Mouse (Mus musculus) forebrain, embryonic 14.5 days (tissue): ENCODE measurements around the gene D430019H16Rik. TPM values are rescaled to one million over a fixed set of nuclear protein-coding genes. Genes with fewer than 3 reads are reported as not detected.

ENCODE experiments used
- ATAC-seq: fragments of 200-750 bp; cut with Nextera tagmentation; 2 replicates; pipeline ENCODE4 v1.8.0; 2017; ENCODE audit warnings: mild to moderate bottlenecking, moderate library complexity
- DNase-seq: peaks from one replicate; pipeline ENCODE4 v3.0.0-alpha.2; 2015; ENCODE audit warnings: low spot score
- H3K27ac ChIP-seq: fragments of 300-500 bp; sonication (generic); 2 replicates; pipeline ENCODE4 v1.5.1; 2014; ENCODE audit warnings: low read depth, mild to moderate bottlenecking, control low read depth, low read length, moderate library complexity
- H3K27me3 ChIP-seq: fragments of 300-500 bp; sonication (generic); replicated peaks from 2 replicates; pipeline ENCODE4 v1.6.1; 2014; ENCODE audit warnings: low read length, control low read depth, mixed read lengths; ENCODE audit not compliant: control insufficient read depth, insufficient read depth
- H3K36me3 ChIP-seq: fragments of 300-500 bp; sonication (generic); 2 replicates; pipeline ENCODE4 v1.6.1; 2014; ENCODE audit warnings: low read length, control low read depth; ENCODE audit not compliant: control insufficient read depth, insufficient read depth
- H3K4me1 ChIP-seq: fragments of 300-500 bp; sonication (generic); 2 replicates; pipeline ENCODE4 v1.6.1; 2014; ENCODE audit warnings: antibody characterized with exemption, low read length, control low read depth; ENCODE audit not compliant: control insufficient read depth, insufficient read depth
- H3K4me2 ChIP-seq: fragments of 300-500 bp; sonication (generic); 2 replicates; pipeline ENCODE4 v1.6.1; 2014; ENCODE audit warnings: mild to moderate bottlenecking, control low read depth, low read length
- H3K4me3 ChIP-seq: fragments of 300-500 bp; sonication (generic); 2 replicates; pipeline ENCODE4 v1.5.1; 2014; ENCODE audit warnings: low read depth, low read length, control low read depth
- H3K9ac ChIP-seq: fragments of 300-500 bp; sonication (generic); 2 replicates; pipeline ENCODE4 v1.6.1; 2014; ENCODE audit warnings: mild to moderate bottlenecking, low read length, control low read depth, moderate library complexity
- H3K9me3 ChIP-seq: fragments of 300-500 bp; sonication (generic); replicated peaks from 2 replicates; pipeline ENCODE4 v1.6.1; 2016; ENCODE audit warnings: low read length, control low read depth, mixed read lengths; ENCODE audit not compliant: control insufficient read depth
- WGBS: fragments of 180-500 bp; shearing (Covaris S2); extraction: QIAGEN DNeasy Blood & Tissue Kit; methylation state at CpG from one replicate; pipeline ENCODE4 v1.1.7; 2014; 5-methylcytosine and 5-hydroxymethylcytosine counted together
- polyA plus RNA-seq: library from polyadenylated mRNA; unstranded; fragments of >200 nt; fragmentation: Nextera tagmentation; extraction: Ambion mirVana; gene quantifications from 2 replicates; pipeline ENCODE4 v1.2.1, GENCODE M21; 2014

The D430019H16Rik gene
- polyA plus RNA-seq, 1 experiment from 2014 or later: 19.4 TPM

GRCm38 (mm10) chr12:105439976-105440375 lies 13.7 kb upstream of the D430019H16Rik start:
- Histone ChIP-seq H3K27ac (no peak overlapping the region), H3K27me3 (no peaks in the 10 kb centered on the region), H3K4me3 (no peak overlapping the region), H3K4me1 (no peaks in the 10 kb centered on the region), H3K9me3 (no peaks in the 10 kb centered on the region), H3K36me3 (no peaks in the 10 kb centered on the region), H3K4me2 (no peak overlapping the region), H3K9ac (no peak overlapping the region)
- no peak for DNase-seq
- ATAC-seq: no peak
- WGBS: 65% methylated on average over 6 of the region's 6 CpGs

GRCm38 (mm10) chr12:105443569-105443968 lies 10.1 kb upstream of the D430019H16Rik start:
- no peaks in the 10 kb centered on the region for H3K27me3 ChIP-seq
- ATAC-seq: no peak
- H3K9ac ChIP-seq: no peak overlapping the region
- 73% methylated on average over 5 of the region's 5 CpGs for WGBS
- H3K4me2 ChIP-seq: no peak overlapping the region
- H3K9me3 ChIP-seq: no peaks in the 10 kb centered on the region
- no peak overlapping the region for H3K4me3 ChIP-seq
- no peak overlapping the region for H3K27ac ChIP-seq
- DNase-seq: no peak
- H3K36me3 ChIP-seq: no peaks in the 10 kb centered on the region
- H3K4me1 ChIP-seq: no peaks in the 10 kb centered on the region

GRCm38 (mm10) chr12:105445767-105446166 lies 7.9 kb upstream of the D430019H16Rik start:
- no peak for ATAC-seq
- no peaks in the 10 kb centered on the region for H3K4me1 ChIP-seq
- no peak overlapping the region for H3K4me2 ChIP-seq
- no peak overlapping the region for H3K4me3 ChIP-seq
- no peaks in the 10 kb centered on the region for H3K27me3 ChIP-seq
- H3K9me3 ChIP-seq: no peaks in the 10 kb centered on the region
- no peaks in the 10 kb centered on the region for H3K36me3 ChIP-seq
- H3K27ac ChIP-seq: no peak overlapping the region
- 78% methylated on average over 6 of the region's 6 CpGs for WGBS
- no peak overlapping the region for H3K9ac ChIP-seq
- no peak for DNase-seq

- DNase-seq (no peak), ATAC-seq (no peak)
- Histone ChIP-seq H3K4me3 (no peak overlapping the region), H3K4me2 (no peak overlapping the region), H3K36me3 (no peaks in the 10 kb centered on the region), H3K27ac (no peak overlapping the region), H3K9me3 (no peaks in the 10 kb centered on the region), H3K4me1 (no peaks in the 10 kb centered on the region), H3K9ac (no peak overlapping the region), H3K27me3 (no peaks in the 10 kb centered on the region)
- WGBS: 78% methylated on average over 4 of the region's 4 CpGs
These were observed 4.4 kb upstream of the D430019H16Rik start for GRCm38 (mm10) chr12:105449239-105449638.

- Histone ChIP-seq H3K9ac (peak overlapping the region; percentile 91), H3K27ac (peak overlapping the region; percentile 82), H3K27me3 (no peaks in the 10 kb centered on the region), H3K36me3 (no peaks in the 10 kb centered on the region), H3K4me1 (peaks cover 19% of the 10 kb centered on the region), H3K4me3 (peak overlapping the region; percentile 78), H3K4me2 (peak overlapping the region; percentile 64), H3K9me3 (no peaks in the 10 kb centered on the region)
- DNase-seq (peak; percentile 73), ATAC-seq (peak; percentile 66)
- 3% methylated on average over 21 of the region's 21 CpGs for WGBS
These were observed 804 bp downstream of the D430019H16Rik start for GRCm38 (mm10) chr12:105454258-105455062.

GRCm38 (mm10) chr12:105455063-105455559 lies 1.5 kb downstream of the D430019H16Rik start:
- DNase-seq: peak; percentile 86
- peak overlapping the region; percentile 78 for H3K4me3 ChIP-seq
- WGBS: 1% methylated on average over 4 of the region's 4 CpGs
- H3K27ac ChIP-seq: peak overlapping the region; percentile 82; the same call in 1 of the 2 replicates
- peak overlapping the region; percentile 64 for H3K4me2 ChIP-seq
- peak overlapping the region; percentile 91 for H3K9ac ChIP-seq
- H3K27me3 ChIP-seq: no peaks in the 10 kb centered on the region
- no peaks in the 10 kb centered on the region for H3K9me3 ChIP-seq
- peaks cover 19% of the 10 kb centered on the region for H3K4me1 ChIP-seq
- H3K36me3 ChIP-seq: no peaks in the 10 kb centered on the region
- peak; percentile 54 for ATAC-seq

- H3K4me2 ChIP-seq: no peak overlapping the region
- no peaks in the 10 kb centered on the region for H3K9me3 ChIP-seq
- 93% methylated on average over 6 of the region's 6 CpGs for WGBS
- no peak overlapping the region for H3K9ac ChIP-seq
- H3K27ac ChIP-seq: no peak overlapping the region
- H3K4me3 ChIP-seq: no peak overlapping the region
- no peaks in the 10 kb centered on the region for H3K27me3 ChIP-seq
- ATAC-seq (no peak), DNase-seq (no peak)
- peaks cover 19% of the 10 kb centered on the region for H3K4me1 ChIP-seq
- peaks cover 8% of the 10 kb centered on the region; the same call in 1 of the 2 replicates for H3K36me3 ChIP-seq
These were observed 5.1 kb downstream of the D430019H16Rik start for GRCm38 (mm10) chr12:105458791-105459190.

GRCm38 (mm10) chr12:105461066-105461465 lies 7.4 kb downstream of the D430019H16Rik start:
- H3K4me3 ChIP-seq: no peak overlapping the region
- ATAC-seq: no peak
- no peak overlapping the region for H3K27ac ChIP-seq
- no peak overlapping the region for H3K9ac ChIP-seq
- H3K4me2 ChIP-seq: no peak overlapping the region
- peaks cover 8% of the 10 kb centered on the region; the same call in 1 of the 2 replicates for H3K36me3 ChIP-seq
- no peaks in the 10 kb centered on the region for H3K27me3 ChIP-seq
- H3K9me3 ChIP-seq: no peaks in the 10 kb centered on the region
- DNase-seq: no peak
- peaks cover 9% of the 10 kb centered on the region for H3K4me1 ChIP-seq
- 84% methylated on average over 6 of the region's 6 CpGs for WGBS

GRCm38 (mm10) chr12:105469026-105469425 lies 15.4 kb downstream of the D430019H16Rik start:
- peaks cover 15% of the 10 kb centered on the region for H3K36me3 ChIP-seq
- H3K27me3 ChIP-seq: no peaks in the 10 kb centered on the region
- ATAC-seq (no peak), DNase-seq (no peak)
- H3K27ac ChIP-seq: no peak overlapping the region
- no peak overlapping the region for H3K9ac ChIP-seq
- no peaks in the 10 kb centered on the region for H3K4me1 ChIP-seq
- H3K9me3 ChIP-seq: no peaks in the 10 kb centered on the region
- H3K4me3 ChIP-seq: no peak overlapping the region
- 66% methylated on average over 8 of the region's 8 CpGs for WGBS
- H3K4me2 ChIP-seq: no peak overlapping the region
